Mouse (Mus musculus) MEL (cell line): ENCODE measurements around the gene Il27ra. TPM values are rescaled to one million over a fixed set of nuclear protein-coding genes. Genes with fewer than 3 reads are reported as not detected.
A peak's percentile ranks its signal among the peaks of the same experiment; 100 is the strongest.

ENCODE experiments used
- DNase-seq: peaks from one replicate; pipeline ENCODE4 v3.0.0; 2011; ENCODE audit warnings: low read depth, low spot score
- H3K27ac ChIP-seq: 2 replicates; pipeline ENCODE4 v1.5.1; 2012; ENCODE audit warnings: low read depth, mild to moderate bottlenecking, control low read depth, low read length, moderate library complexity; ENCODE audit not compliant: control insufficient read depth
- H3K27me3 ChIP-seq, 2 experiments: fragments of 150-350 bp in 1 of 2; sonication (generic) in 1 of 2; 2 replicates each; pipeline ENCODE4 v1.6.1; 2012; ENCODE audit warnings: low read length in 2 of 2, mild to moderate bottlenecking in 2 of 2, improper control_type of control experiment in 1 of 2, moderate library complexity in 1 of 2; ENCODE audit not compliant: insufficient read depth in 2 of 2, control insufficient read depth in 1 of 2
- H3K36me3 ChIP-seq, 2 experiments: 2 replicates each; pipeline ENCODE4 v1.6.1; 2012 to 2014; ENCODE audit warnings: low read length in 2 of 2, improper control_type of control experiment in 1 of 2, inconsistent platforms in 1 of 2, mild to moderate bottlenecking in 1 of 2; ENCODE audit not compliant: insufficient read depth in 2 of 2, control insufficient read depth in 1 of 2
- H3K4me1 ChIP-seq, 2 experiments: fragments of 150-350 bp in 1 of 2; sonication (generic) in 1 of 2; 2 replicates each; pipeline ENCODE4 v1.6.1; 2012; ENCODE audit warnings: low read length in 2 of 2, improper control_type of control experiment in 1 of 2, mild to moderate bottlenecking in 1 of 2; ENCODE audit not compliant: insufficient read depth in 2 of 2, control insufficient read depth in 1 of 2
- H3K4me3 ChIP-seq, 2 experiments: fragments of 150-350 bp in 1 of 2; sonication (generic) in 1 of 2; 2 replicates each; pipeline ENCODE4 v1.5.1; 2012; ENCODE audit warnings: low read depth in 2 of 2, low read length in 2 of 2, mild to moderate bottlenecking in 2 of 2, moderate library complexity in 2 of 2, control low read depth in 1 of 2, improper control_type of control experiment in 1 of 2; ENCODE audit not compliant: control insufficient read depth in 1 of 2, insufficient read depth in 1 of 2
- H3K79me2 ChIP-seq: 2 replicates; pipeline ENCODE4 v1.6.1; 2012; ENCODE audit warnings: mild to moderate bottlenecking, low read length, moderate library complexity; ENCODE audit not compliant: control insufficient read depth, poor library complexity, insufficient read depth
- H3K9ac ChIP-seq: 2 replicates; pipeline ENCODE4 v1.6.1; 2012; ENCODE audit warnings: low read depth, mild to moderate bottlenecking, control low read depth, low read length, moderate library complexity; ENCODE audit not compliant: control insufficient read depth, poor library complexity, severe bottlenecking
- H3K9me3 ChIP-seq: fragments of 150-350 bp; sonication (generic); replicated peaks from 2 replicates; pipeline ENCODE4 v1.6.1; 2012; ENCODE audit warnings: mild to moderate bottlenecking, low read length, improper control_type of control experiment, moderate library complexity; ENCODE audit not compliant: insufficient read depth
- BHLHE40 ChIP-seq: IDR thresholded peaks from 2 replicates; pipeline ENCODE4 v1.6.1; 2012; ENCODE audit warnings: low read depth, mild to moderate bottlenecking, inconsistent platforms, low read length, improper control_type of control experiment, borderline replicate concordance
- CHD2 ChIP-seq: IDR thresholded peaks from 2 replicates; pipeline ENCODE4 v1.6.1; 2011; ENCODE audit warnings: low read length, improper control_type of control experiment
- CTCF ChIP-seq, 3 experiments: IDR thresholded peaks in 2 of 3; conservative IDR thresholded peaks in 1 of 3; 2 replicates each; pipeline ENCODE4 v1.5.1; 2011 to 2012; ENCODE audit warnings: low read length in 3 of 3, low read depth in 2 of 3, mild to moderate bottlenecking in 2 of 3, improper control_type of control experiment in 1 of 3, inconsistent platforms in 1 of 3, mixed read lengths in 1 of 3, moderate library complexity in 1 of 3; ENCODE audit not compliant: control insufficient read depth in 1 of 3, insufficient read depth in 1 of 3, poor library complexity in 1 of 3, severe bottlenecking in 1 of 3
- E2F4 ChIP-seq: IDR thresholded peaks from 2 replicates; pipeline ENCODE4 v1.6.1; 2011; ENCODE audit warnings: low read depth, low read length, improper control_type of control experiment, borderline replicate concordance
- ELF1 ChIP-seq: IDR thresholded peaks from 2 replicates; pipeline ENCODE4 v1.6.1; 2014; ENCODE audit warnings: low read depth, mild to moderate bottlenecking, inconsistent platforms, low read length, improper control_type of control experiment, moderate library complexity
- ETS1 ChIP-seq: IDR thresholded peaks from 2 replicates; pipeline ENCODE4 v1.6.1; 2012; ENCODE audit warnings: low read depth, mild to moderate bottlenecking, inconsistent platforms, low read length, improper control_type of control experiment, moderate library complexity
- GABPA ChIP-seq: IDR thresholded peaks from 2 replicates; pipeline ENCODE4 v1.6.1; 2012; ENCODE audit warnings: low read depth, mild to moderate bottlenecking, inconsistent platforms, low read length, improper control_type of control experiment, moderate library complexity
- HCFC1 ChIP-seq: IDR thresholded peaks from 2 replicates; pipeline ENCODE4 v1.6.1; 2012; ENCODE audit warnings: low read depth, mild to moderate bottlenecking, inconsistent platforms, low read length, improper control_type of control experiment, moderate library complexity
- KAT2A ChIP-seq: conservative IDR thresholded peaks from 2 replicates; pipeline ENCODE4 v1.6.1; 2012; ENCODE audit warnings: low read depth, low read length, improper control_type of control experiment, inconsistent platforms
- MAX ChIP-seq: IDR thresholded peaks from 2 replicates; pipeline ENCODE4 v1.6.1; 2011; ENCODE audit warnings: low read length, improper control_type of control experiment
- MAZ ChIP-seq: IDR thresholded peaks from 2 replicates; pipeline ENCODE4 v1.6.1; 2012; ENCODE audit warnings: low read depth, mild to moderate bottlenecking, inconsistent platforms, low read length, improper control_type of control experiment
- MEF2A ChIP-seq: IDR thresholded peaks from 2 replicates; pipeline ENCODE4 v1.6.1; 2014; ENCODE audit warnings: low read depth, mild to moderate bottlenecking, inconsistent platforms, low read length, improper control_type of control experiment; ENCODE audit not compliant: poor library complexity, insufficient replicate concordance, severe bottlenecking; ENCODE audit errors: extremely low read depth
- MXI1 ChIP-seq: IDR thresholded peaks from 2 replicates; pipeline ENCODE4 v1.6.1; 2011; ENCODE audit warnings: mild to moderate bottlenecking, low read depth, low read length, improper control_type of control experiment
- NRF1 ChIP-seq: IDR thresholded peaks from 2 replicates; pipeline ENCODE4 v1.6.1; 2014; ENCODE audit warnings: low read depth, mild to moderate bottlenecking, inconsistent platforms, low read length, improper control_type of control experiment, moderate library complexity; ENCODE audit not compliant: poor library complexity, insufficient read depth, severe bottlenecking
- RCOR1 ChIP-seq: IDR thresholded peaks from 2 replicates; pipeline ENCODE4 v1.6.1; 2012; ENCODE audit warnings: low read depth, mild to moderate bottlenecking, inconsistent platforms, low read length, improper control_type of control experiment
- SIN3A ChIP-seq: IDR thresholded peaks from 2 replicates; pipeline ENCODE4 v1.6.1; 2012; ENCODE audit warnings: low read length, improper control_type of control experiment, inconsistent platforms
- TAL1 ChIP-seq: IDR thresholded peaks from 2 replicates; pipeline ENCODE4 v1.6.1; 2012; ENCODE audit warnings: mild to moderate bottlenecking, inconsistent platforms, low read length, moderate library complexity, mixed read lengths
- TBP ChIP-seq: IDR thresholded peaks from 2 replicates; pipeline ENCODE4 v1.8.0; 2011; ENCODE audit warnings: low read depth, low read length, improper control_type of control experiment
- USF1 ChIP-seq: IDR thresholded peaks from 2 replicates; pipeline ENCODE4 v1.6.1; 2014; ENCODE audit warnings: low read depth, mild to moderate bottlenecking, inconsistent platforms, low read length, improper control_type of control experiment, moderate library complexity
- ZC3H11A ChIP-seq: IDR thresholded peaks from 2 replicates; pipeline ENCODE4 v1.6.1; 2012; ENCODE audit warnings: low read depth, mild to moderate bottlenecking, inconsistent platforms, low read length, improper control_type of control experiment
- ZKSCAN1 ChIP-seq: IDR thresholded peaks from 2 replicates; pipeline ENCODE4 v1.6.1; 2012; ENCODE audit warnings: low read depth, mild to moderate bottlenecking, inconsistent platforms, low read length, improper control_type of control experiment, moderate library complexity
- ZMIZ1 ChIP-seq: IDR thresholded peaks from 2 replicates; pipeline ENCODE4 v1.6.1; 2012; ENCODE audit warnings: low read depth, mild to moderate bottlenecking, inconsistent platforms, low read length, improper control_type of control experiment, moderate library complexity
- polyA plus RNA-seq, 2 experiments: library from polyadenylated mRNA; stranded (reverse) in 1 of 2; unstranded in 1 of 2; fragments of >175 nt in 1 of 2; fragments of >200 nt in 1 of 2; gene quantifications; 2 replicates each; pipeline versions ENCODE4 v1.2.1 to v1.2.4; 2012; ENCODE audit warnings: low replicate concordance in 2 of 2, low read depth in 1 of 2; ENCODE audit not compliant: insufficient read length in 2 of 2, insufficient read depth in 1 of 2, missing spikeins in 1 of 2
- total RNA-seq: library from RNA; depleted of rRNA; stranded (reverse); fragments of 300-350 nt; gene quantifications from 2 replicates; pipeline ENCODE4 v1.2.3, GENCODE M21; 2012

Il27ra gene
- total and polyA plus RNA-seq, 3 experiments, result 31.8 to 38.5 TPM; not detected in 1

DNA sequence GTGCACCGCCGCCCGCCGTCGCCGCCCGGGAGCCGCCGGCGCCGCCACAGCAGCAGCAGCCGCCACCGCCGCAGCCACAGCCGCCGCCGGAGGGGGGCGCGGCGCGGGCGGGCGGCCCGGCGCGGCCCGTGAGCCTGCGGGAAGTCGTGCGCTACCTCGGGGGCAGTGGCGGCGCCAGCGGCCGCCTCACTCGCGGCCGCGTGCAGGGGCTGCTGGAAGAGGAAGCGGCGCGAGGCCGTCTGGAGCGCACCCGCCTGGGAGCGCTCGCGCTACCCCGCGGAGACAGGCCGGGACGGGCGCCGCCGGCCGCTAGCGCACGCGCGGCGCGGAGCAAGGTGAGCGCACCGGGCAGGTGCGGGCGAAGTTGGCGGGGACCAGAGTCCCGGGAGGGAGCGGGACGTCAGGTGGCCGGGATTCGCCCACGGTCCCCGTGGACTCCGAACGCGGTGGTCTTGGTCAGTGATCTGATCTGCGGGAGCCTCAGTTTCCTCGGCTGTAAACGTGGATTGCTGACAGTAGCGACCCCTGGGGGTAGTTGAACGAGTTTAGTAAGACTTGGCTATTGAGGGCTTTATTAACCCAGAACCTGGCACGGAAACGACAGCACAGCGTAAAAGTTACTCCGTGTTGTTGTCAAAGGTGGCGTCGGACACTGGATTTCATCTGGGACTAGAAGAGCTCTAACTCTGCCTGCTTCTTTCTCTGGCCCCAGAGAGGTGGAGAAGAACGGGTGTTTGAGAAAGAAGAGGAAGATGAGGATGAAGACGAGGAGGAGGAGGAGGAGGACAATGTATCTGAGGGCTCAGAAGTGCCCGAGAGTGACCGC, 43.9 kb downstream of the Il27ra start (continued):
- TF ChIP-seq MXI1 (no peak; the same call in 1 of the 2 replicates), TAL1 (no peak), CTCF (IDR thresholded peaks at IDR 0.05 in 2 of 3, conservative IDR thresholded peaks at IDR 0.05 in 1 of 3; ENCODE audit: control insufficient read depth in 1 of 3, insufficient read depth in 1 of 3, low read depth in 2 of 3, low read length in 3 of 3, poor library complexity in 1 of 3, severe bottlenecking in 1 of 3) (peak; percentile 48 to 63 (median 57)), RCOR1 (no peak), HCFC1 (peak; percentile 55; the same call in 1 of the 2 replicates), E2F4 (no peak), USF1 (no peak), ZKSCAN1 (no peak), ZC3H11A (no peak), CHD2 (no peak), BHLHE40 (no peak), KAT2A (no peak), ZMIZ1 (no peak), TBP (no peak), MEF2A (no peak), ETS1 (no peak), GABPA (no peak), SIN3A (peak; percentile 75)

DNA sequence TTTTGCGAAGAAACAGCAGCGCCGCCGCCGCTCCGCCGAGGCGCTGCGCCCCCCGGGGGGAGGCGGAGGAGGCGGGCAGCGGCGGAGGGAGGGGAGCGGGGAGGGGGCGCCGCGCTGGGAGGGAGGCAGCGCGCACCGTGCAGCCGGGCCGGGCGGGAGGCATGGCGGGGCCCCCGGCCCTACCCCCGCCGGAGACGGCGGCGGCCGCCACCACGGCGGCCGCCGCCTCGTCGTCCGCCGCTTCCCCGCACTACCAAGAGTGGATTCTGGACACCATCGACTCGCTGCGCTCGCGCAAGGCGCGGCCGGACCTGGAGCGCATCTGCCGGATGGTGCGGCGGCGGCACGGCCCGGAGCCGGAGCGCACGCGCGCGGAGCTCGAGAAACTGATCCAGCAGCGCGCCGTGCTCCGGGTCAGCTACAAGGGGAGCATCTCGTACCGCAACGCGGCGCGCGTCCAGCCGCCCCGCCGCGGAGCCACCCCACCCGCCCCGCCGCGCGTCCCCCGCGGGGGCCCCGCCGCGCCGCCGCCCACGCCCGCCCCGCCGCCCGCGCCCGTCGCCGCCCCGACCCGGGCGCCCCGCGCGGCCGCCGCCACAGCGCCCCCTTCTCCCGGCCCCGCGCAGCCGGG, 44.8 kb downstream of the Il27ra start, which contains the start of gene Samd1:
Gene Samd1, plus strand, starts transcription at position 162 of the 631 bp plus-strand sequence.
- DNase-seq, result peak; percentile 58
- TF ChIP-seq MXI1 (0 out of 2 replicates have a peak, but pooled peaks have one; percentile 13), MAX (no peak), MAZ (no peak), NRF1 (peak; percentile 61), ELF1 (no peak), ZKSCAN1 (no peak), SIN3A (0 out of 2 replicates have a peak, but pooled peaks have one; percentile 5)
- H3K4me3 ChIP-seq, result peak within 1 kb of the TSS; percentile 83 to 98
- H3K9ac ChIP-seq, result peak within 1 kb of the TSS; percentile 97
- no peaks in the 10 kb centered on the region for H3K27me3 ChIP-seq
- H3K9me3 ChIP-seq, result no peaks in the 10 kb centered on the region
- peaks cover 4 to 16% of the 10 kb centered on the region in 2 experiments for H3K4me1 ChIP-seq
- H3K79me2 ChIP-seq, result peaks cover 20% of the 10 kb centered on the region
- peak within 1 kb of the TSS; percentile 91 for H3K27ac ChIP-seq
- peaks cover 3 to 9% of the 10 kb centered on the region in 2 experiments; a peak in 2 of 4 replicates for H3K36me3 ChIP-seq
